Mouse (Mus musculus) megakaryocyte, embryonic 14.5 days (primary cell): ENCODE results near the gene Gm5767. TPM values are rescaled to one million over a fixed set of nuclear protein-coding genes. Genes with fewer than 3 reads are reported as not detected.

Experiments
- H3K27me3 ChIP-seq: replicated peaks from 2 replicates; pipeline ENCODE3; 2012; ENCODE audit warnings: inconsistent platforms
- H3K36me3 ChIP-seq: replicated peaks from 2 replicates; pipeline ENCODE3; 2012; ENCODE audit warnings: low read length, inconsistent platforms, mixed read lengths
- H3K4me1 ChIP-seq: 2 replicates; pipeline ENCODE4 v1.6.1; 2012; ENCODE audit warnings: inconsistent platforms
- H3K4me3 ChIP-seq: replicated peaks from 2 replicates; pipeline ENCODE3; 2012; ENCODE audit warnings: moderate library complexity, mild to moderate bottlenecking, inconsistent platforms
- H3K9me3 ChIP-seq: 2 replicates; pipeline ENCODE4 v1.6.1; 2012; ENCODE audit warnings: inconsistent platforms
- FLI1 ChIP-seq: IDR thresholded peaks from 2 replicates; pipeline ENCODE4 v1.6.1; 2012; ENCODE audit warnings: low read length, inconsistent platforms, mixed read lengths
- GATA1 ChIP-seq: IDR thresholded peaks from 3 replicates; pipeline ENCODE4 v1.6.1; 2012; ENCODE audit warnings: mixed read lengths, low read length, inconsistent platforms, borderline replicate concordance
- polyA plus RNA-seq: library from polyadenylated mRNA; stranded (reverse); fragments of >175 nt; gene quantifications from 2 replicates; pipeline ENCODE4 v1.2.3, GENCODE M21; 2012; ENCODE audit warnings: low replicate concordance; ENCODE audit not compliant: insufficient read depth

The Gm5767 gene
- polyA plus RNA-seq, result not detected in 2 replicates

DNA sequence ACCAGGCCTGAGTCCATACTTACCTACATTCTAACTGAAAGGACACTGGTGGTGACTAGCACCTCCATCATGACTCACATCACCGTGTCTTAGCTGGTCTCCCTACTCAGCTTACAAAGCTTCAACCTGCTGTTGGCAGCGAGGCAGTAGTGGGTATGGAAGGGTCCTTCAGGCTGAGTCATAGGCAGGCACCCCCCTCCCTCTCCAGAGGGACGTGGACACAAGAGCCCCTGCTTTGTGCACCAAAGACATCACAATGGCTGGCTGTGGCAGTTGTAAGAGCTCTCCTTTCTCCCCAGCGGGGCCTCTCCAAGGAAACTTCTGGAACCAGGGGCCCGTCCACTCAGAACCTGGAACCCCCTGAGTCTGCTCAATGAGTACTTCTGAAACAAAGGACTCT, at the start of gene Gm5767:
TSS of gene Gm5767 (plus strand) at position 301 of the 400 bp plus-strand sequence.
- Histone ChIP-seq H3K36me3 (peaks cover 9% of the 10 kb centered on the region), H3K27me3 (peaks cover 8% of the 10 kb centered on the region), H3K4me3 (no peak within 1 kb of the TSS), H3K4me1 (peaks cover 15% of the 10 kb centered on the region), H3K9me3 (no peaks in the 10 kb centered on the region)
- TF ChIP-seq FLI1 (no peak), GATA1 (no peak)

DNA sequence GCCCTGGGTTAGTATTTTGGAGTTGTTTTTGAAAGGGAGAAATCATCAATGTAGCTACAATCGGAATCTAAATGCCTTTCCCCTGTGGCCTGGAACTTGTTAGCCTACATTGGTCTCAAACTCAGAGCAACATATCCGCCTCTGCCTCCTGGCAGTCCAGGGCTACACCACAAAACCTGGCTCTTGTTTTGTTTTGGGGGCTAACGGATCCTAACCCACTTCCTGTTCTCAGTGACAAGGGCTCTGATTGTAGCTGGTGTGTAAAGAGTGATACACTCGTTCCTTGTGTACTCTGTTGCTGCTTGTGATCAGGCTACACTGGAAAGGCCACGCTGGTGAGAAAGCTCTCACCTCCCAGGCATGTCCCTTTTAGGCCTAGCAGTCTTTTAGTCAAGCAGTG, 49.1 kb upstream of the Gm5767 start:
- H3K4me3 ChIP-seq, result no peak overlapping the region
- TF ChIP-seq FLI1, result no peak
- no peak for TF ChIP-seq GATA1
- peaks cover 58% of the 10 kb centered on the region for H3K36me3 ChIP-seq
- H3K27me3 ChIP-seq, result no peaks in the 10 kb centered on the region
- no peaks in the 10 kb centered on the region for H3K9me3 ChIP-seq
- peaks cover 65% of the 10 kb centered on the region for H3K4me1 ChIP-seq

DNA sequence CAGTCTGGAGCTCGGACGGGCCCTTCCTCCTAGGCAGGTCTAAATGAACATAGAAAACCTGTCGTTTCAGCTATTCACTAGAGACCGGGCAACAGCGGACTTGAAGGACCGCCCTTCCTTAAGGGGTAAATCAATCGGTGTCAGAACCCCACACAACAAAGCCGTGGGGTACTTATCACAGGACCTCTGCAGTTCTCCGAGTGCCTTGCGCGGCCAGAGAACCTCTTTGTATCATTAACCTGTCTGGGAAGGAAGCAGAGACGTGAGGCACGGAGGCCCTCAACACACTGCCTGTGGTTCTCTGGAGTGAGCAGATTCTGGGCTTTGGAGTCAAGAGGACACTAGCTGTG, 43.7 kb upstream of the Gm5767 start:
- no peaks in the 10 kb centered on the region for H3K9me3 ChIP-seq
- H3K27me3 ChIP-seq, result no peaks in the 10 kb centered on the region
- no peak for TF ChIP-seq FLI1
- TF ChIP-seq GATA1, result no peak
- peak overlapping the region; percentile 92 for H3K4me3 ChIP-seq
- H3K36me3 ChIP-seq, result peaks cover 65% of the 10 kb centered on the region
- H3K4me1 ChIP-seq, result peaks cover 78% of the 10 kb centered on the region

DNA sequence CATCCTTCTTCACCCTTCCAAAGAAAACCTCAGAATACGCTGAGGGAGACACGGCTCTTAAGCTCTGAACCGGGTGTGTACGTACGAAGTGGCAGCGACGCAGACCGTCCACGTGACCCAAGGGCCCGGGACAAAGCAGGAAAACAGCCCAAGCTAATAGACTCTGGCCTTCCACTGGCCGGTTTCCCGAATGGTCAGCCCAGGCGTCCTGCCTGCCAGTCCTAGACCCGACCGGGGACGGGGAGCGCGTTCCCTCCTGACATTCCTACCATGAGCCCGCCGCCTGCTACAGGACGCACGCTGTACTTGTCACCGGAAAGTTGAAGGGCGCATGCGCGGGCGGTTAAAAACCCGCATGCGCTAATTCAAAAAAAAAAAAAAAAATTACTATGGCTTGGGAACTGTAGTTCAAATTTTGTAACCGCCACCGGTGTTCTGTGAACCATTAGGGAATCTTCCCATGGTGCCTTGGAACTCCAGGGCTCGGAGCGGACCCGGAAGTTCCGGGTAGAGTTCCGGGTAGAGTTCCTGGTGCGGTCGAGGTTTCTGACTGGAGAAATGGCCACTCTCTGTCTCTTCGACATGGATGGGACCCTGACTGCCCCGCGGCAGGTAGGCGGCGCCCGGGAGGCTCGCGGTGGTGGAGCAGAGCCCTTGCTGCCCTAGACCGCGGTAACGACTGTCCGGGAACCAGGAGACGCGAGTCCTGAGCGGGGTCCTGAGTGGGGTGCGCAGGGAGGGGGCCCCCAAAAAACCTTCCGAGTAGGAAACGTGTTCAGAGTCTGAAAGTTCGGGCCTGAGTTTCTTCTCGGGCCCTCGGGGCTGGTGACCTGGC, 43.1 kb upstream of the Gm5767 start, which contains the start of the genes Pmm2 and Tmem186:
TSS of gene Pmm2 (plus strand) at position 458 of the 835 bp plus-strand sequence.
TSS of gene Tmem186 (minus strand) at position 496 of the 835 bp plus-strand sequence.
- Histone ChIP-seq H3K4me3 (peak within 1 kb of the TSS; percentile 92), H3K9me3 (no peaks in the 10 kb centered on the region), H3K4me1 (peaks cover 78% of the 10 kb centered on the region), H3K27me3 (no peaks in the 10 kb centered on the region), H3K36me3 (peaks cover 64% of the 10 kb centered on the region)
- TF ChIP-seq FLI1, result no peak
- no peak for TF ChIP-seq GATA1

DNA sequence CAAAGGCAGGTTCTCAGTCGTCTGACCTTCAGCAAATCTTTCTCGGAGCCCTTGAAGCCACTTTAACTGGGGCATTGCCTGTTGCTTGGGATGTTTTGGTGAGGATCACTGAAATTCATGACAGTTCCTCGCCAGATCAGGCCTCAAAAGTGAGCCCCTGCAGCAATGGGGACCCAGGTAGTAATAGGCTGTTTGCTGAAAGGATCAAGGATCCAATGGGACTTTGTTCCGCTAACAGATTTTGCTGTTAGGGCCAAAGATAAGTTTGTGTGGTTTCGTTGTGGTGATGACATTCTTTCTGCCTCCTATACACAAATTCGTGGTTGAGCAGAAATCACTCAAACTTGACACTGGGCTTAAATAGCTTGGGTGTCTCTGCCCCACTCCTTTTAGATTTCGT, 42.4 kb upstream of the Gm5767 start:
- Histone ChIP-seq H3K4me1 (peaks cover 77% of the 10 kb centered on the region), H3K36me3 (peaks cover 64% of the 10 kb centered on the region), H3K4me3 (peak overlapping the region; percentile 92), H3K9me3 (no peaks in the 10 kb centered on the region), H3K27me3 (no peaks in the 10 kb centered on the region)
- TF ChIP-seq FLI1 (no peak), GATA1 (no peak)

DNA sequence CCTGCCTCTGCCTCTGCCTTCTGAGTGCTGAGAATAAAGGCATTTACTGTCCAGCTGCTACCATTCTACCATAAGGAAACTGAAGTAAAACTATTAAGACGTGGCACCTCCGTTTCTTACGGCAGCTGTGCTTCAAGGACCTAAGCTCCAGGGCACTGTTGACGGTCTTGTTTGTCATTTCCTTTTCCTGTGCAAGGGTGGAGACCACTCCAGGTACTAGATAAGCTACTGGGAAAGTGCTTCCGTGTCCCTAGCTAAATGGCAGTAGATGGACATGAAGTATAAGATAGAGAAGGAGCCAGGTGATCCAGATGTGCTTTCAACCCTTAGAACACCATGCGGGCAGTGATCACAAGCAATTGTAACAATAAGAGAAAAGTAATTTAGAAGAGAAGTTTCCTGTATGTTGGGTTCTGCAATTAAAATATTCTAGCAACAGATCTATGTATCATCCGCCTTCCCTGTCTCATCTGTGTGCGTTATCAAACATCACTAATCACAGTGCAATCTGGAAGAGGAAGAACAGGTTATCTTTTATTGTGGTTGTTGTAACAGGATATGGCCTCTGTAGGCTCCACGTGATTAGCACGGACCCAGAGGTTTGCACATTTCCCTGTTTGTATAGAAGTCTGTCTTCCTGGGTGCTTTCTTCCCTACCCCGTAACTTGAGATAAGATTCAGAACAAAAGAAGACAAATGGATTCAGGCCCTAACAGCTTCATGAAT, 40.9 kb upstream of the Gm5767 start:
- TF ChIP-seq FLI1 (no peak), GATA1 (no peak)
- Histone ChIP-seq H3K4me1 (peaks cover 63% of the 10 kb centered on the region), H3K4me3 (peak overlapping the region; percentile 70), H3K27me3 (no peaks in the 10 kb centered on the region), H3K36me3 (peaks cover 65% of the 10 kb centered on the region), H3K9me3 (no peaks in the 10 kb centered on the region)

DNA sequence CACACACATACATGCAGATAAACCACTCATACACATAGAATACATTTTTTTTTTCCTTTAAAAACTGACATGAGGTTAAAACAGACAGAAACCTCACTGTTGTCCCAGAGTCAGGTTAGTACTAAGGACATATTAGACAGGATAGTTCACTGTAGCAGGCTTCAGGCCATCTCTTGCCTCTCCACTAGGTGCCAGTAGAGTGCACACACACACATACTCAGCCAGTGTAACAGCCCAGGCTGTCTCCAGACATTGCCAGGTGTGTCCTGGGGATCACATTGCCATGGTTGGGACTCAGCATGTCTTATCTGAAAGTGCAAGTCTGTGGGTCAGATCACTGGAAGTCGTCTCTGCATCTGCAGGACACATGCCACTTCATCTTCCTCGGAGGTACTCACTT, 36.7 kb upstream of the Gm5767 start:
- peaks cover 47% of the 10 kb centered on the region for H3K4me1 ChIP-seq
- H3K36me3 ChIP-seq, result peaks cover 92% of the 10 kb centered on the region
- H3K4me3 ChIP-seq, result no peak overlapping the region
- H3K27me3 ChIP-seq, result no peaks in the 10 kb centered on the region
- TF ChIP-seq FLI1 (no peak), GATA1 (no peak)
- H3K9me3 ChIP-seq, result no peaks in the 10 kb centered on the region

DNA sequence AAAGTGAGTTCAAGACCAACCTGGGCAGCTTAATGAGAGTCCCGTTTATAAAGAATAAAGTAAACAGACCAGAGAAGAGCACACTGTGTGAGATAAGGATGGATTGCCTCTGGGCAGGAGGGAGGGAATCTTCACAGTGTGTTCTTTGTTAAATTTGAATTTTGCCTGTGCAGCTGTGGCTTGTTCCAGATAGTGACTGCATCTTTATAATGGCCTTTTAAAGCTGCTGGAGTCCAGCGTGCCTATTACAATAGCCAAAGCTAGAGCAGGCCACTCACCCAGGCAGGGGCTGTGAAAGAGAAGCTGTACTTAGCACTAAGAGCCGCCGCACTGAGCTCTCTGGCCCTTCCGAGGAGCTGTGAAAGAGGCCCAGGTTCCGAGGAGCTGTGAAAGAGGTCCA, 35.0 kb upstream of the Gm5767 start:
- peaks cover 34% of the 10 kb centered on the region for H3K4me1 ChIP-seq
- peaks cover 99% of the 10 kb centered on the region for H3K36me3 ChIP-seq
- no peaks in the 10 kb centered on the region for H3K27me3 ChIP-seq
- H3K4me3 ChIP-seq, result no peak overlapping the region
- no peaks in the 10 kb centered on the region for H3K9me3 ChIP-seq
- TF ChIP-seq GATA1 (no peak), FLI1 (no peak)

DNA sequence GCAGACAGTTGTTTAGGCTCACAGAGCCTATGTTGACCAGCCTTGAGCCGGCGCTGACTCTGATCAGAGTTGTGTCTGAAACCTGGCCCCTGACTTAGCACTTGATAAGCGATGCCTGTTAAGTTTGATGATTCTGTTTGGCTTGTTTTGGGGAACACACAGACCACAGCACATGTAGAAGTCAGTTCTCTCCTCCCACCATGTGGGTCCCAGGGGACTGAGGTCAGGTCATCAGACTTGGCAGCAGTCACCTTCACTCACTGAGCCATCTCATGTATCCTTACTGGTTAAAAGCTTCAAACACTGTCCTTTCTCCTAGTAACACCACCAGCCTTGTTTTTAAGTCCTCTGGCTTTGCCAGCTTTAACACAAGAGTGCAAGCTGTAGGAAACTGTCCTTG, 30.6 kb upstream of the Gm5767 start:
- H3K9me3 ChIP-seq, result no peaks in the 10 kb centered on the region
- no peak overlapping the region for H3K4me3 ChIP-seq
- TF ChIP-seq FLI1, result no peak
- TF ChIP-seq GATA1, result no peak
- H3K27me3 ChIP-seq, result no peaks in the 10 kb centered on the region
- peaks cover 99% of the 10 kb centered on the region for H3K36me3 ChIP-seq
- H3K4me1 ChIP-seq, result peaks cover 26% of the 10 kb centered on the region

DNA sequence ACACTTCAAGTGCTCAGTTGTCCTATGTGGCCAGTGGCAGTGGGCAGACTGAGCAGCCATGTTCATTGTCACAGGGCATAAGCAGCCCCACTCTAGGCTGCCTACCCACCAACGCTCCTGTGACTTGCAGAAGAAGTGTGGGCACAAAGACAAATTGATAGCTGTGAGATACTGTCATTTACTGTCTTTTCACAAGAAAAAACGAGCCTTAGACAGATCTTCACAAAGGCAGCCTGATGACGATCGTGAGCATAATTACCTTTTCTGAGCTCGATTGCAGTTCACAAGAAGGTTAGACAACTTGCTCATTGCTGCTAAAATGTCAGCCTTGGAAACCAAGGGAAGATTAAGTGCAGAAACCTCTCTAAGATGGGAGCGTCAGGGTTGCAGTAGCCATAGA, 25.5 kb upstream of the Gm5767 start:
- Histone ChIP-seq H3K9me3 (no peaks in the 10 kb centered on the region), H3K4me3 (no peak overlapping the region), H3K36me3 (peaks cover 98% of the 10 kb centered on the region), H3K4me1 (peaks cover 54% of the 10 kb centered on the region), H3K27me3 (no peaks in the 10 kb centered on the region)
- TF ChIP-seq FLI1, result no peak
